9 mouse cellular contexts compared by ENCODE assay signal in the genomic region with DNA sequence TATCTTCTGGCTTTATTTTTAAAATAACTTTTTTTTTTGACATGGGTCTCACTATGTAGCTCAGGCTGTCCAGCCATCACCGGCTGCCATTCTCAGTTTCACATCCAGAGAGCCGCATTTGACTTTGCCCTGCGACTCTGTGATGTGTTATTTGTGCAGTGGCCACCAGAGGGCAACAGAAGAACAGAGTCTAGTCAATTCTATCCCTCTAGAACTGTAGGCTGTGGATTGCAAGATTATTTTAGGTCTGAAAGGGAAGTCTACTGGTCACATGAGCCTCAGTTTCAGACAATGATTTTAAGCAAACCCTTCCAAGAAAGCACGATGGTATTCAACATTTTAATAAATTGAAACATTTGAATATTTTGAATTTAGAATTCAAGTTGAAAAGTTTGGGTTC.
DNase-seq lines count a peak whose midpoint lies in the region; ATAC-seq and TF ChIP-seq lines count a peak whose summit lies in the region.
"Had no signal": no experiment of that assay in that cellular context is flagged by ENCODE, and none has a peak within 500 bp of the region (broad histone marks: within the 10 kb centered on the region; RNA-seq: fewer than 3 reads in every experiment).

No protein-coding gene starts in this region.

- TF ChIP-seq CTCF in E14TG2a.4 (conservative IDR thresholded peaks at IDR 0.05; ENCODE audit: low read length), result peak; percentile 76
- peak; percentile 22; the same call in 1 of the 2 replicates for TF ChIP-seq CTCF in bone marrow macrophage, adult 2 months (IDR thresholded peaks at IDR 0.05; ENCODE audit: low read depth, low read length)
- TF ChIP-seq CTCF in embryonic fibroblast, embryonic 13.5 days (IDR thresholded peaks at IDR 0.05; ENCODE audit: borderline replicate concordance, insufficient read depth, low read length), result peak; percentile 31; the same call in 1 of the 2 replicates
- peak; percentile 63 for TF ChIP-seq CTCF in lung, adult 2 months (IDR thresholded peaks at IDR 0.05; ENCODE audit: insufficient read depth, low read length)

- H3K4me3 ChIP-seq in E14TG2a.4 (replicated peaks; ENCODE audit: low read length), result no peak overlapping the region
- H3K4me3 ChIP-seq in bone marrow macrophage, adult 2 months (ENCODE audit: insufficient read depth, low read length), result no peak overlapping the region
- H3K4me3 ChIP-seq in embryonic fibroblast, embryonic 13.5 days (ENCODE audit: insufficient read depth, low read length), result no peak overlapping the region
- H3K4me3 ChIP-seq in heart, embryonic 12.5 days, result no peak overlapping the region
- no peak overlapping the region for H3K4me3 ChIP-seq in lung, adult 2 months (replicated peaks; ENCODE audit: extremely low read depth, low read depth, low read length)
- H3K4me3 ChIP-seq: limb, embryonic 12.5 days had no signal

- TF ChIP-seq POLR2A in bone marrow macrophage, adult 2 months (IDR thresholded peaks at IDR 0.05; ENCODE audit: borderline replicate concordance, low read depth, low read length), result no peak
- no peak for TF ChIP-seq POLR2A in embryonic fibroblast, embryonic 13.5 days (IDR thresholded peaks at IDR 0.05; ENCODE audit: low read depth, low read length)
- TF ChIP-seq POLR2A in lung, adult 2 months (IDR thresholded peaks at IDR 0.05; ENCODE audit: borderline replicate concordance, extremely low read depth, low read depth, low read length), result no peak

- ATAC-seq in heart, embryonic 12.5 days (ENCODE audit: insufficient number of reproducible peaks, low FRiP score), result peak; percentile 54; the same call in 1 of the 2 replicates

- WGBS in heart, embryonic 12.5 days, result 7% methylated on average over 4 of the region's 4 CpGs
- 1% methylated on average over 4 of the region's 4 CpGs for WGBS in lung, adult 2 months

- H3K4me1 ChIP-seq in E14TG2a.4 (replicated peaks; ENCODE audit: low read depth, low read length), result peaks cover 8% of the 10 kb centered on the region; the same call in 1 of the 2 replicates
- peaks cover 4% of the 10 kb centered on the region for H3K4me1 ChIP-seq in bone marrow macrophage, adult 2 months (ENCODE audit: control insufficient read depth, insufficient read depth, low read length)
- H3K4me1 ChIP-seq in embryonic fibroblast, embryonic 13.5 days (ENCODE audit: control insufficient read depth, insufficient read depth, low read length), result no peaks in the 10 kb centered on the region
- H3K4me1 ChIP-seq in heart, embryonic 12.5 days (replicated peaks), result no peaks in the 10 kb centered on the region
- H3K4me1 ChIP-seq in lung, adult 2 months (ENCODE audit: control insufficient read depth, insufficient read depth, low read length), result no peaks in the 10 kb centered on the region
- H3K4me1 ChIP-seq: limb, embryonic 12.5 days had no signal

- no peaks in the 10 kb centered on the region for H3K27me3 ChIP-seq in E14TG2a.4 (ENCODE audit: insufficient read depth, low read length)
- H3K27me3 ChIP-seq in heart, embryonic 12.5 days (replicated peaks), result no peaks in the 10 kb centered on the region
- H3K27me3 ChIP-seq: limb, embryonic 12.5 days had no signal

- no peak overlapping the region for H3K27ac ChIP-seq in bone marrow macrophage, adult 2 months (ENCODE audit: insufficient read depth, low read depth, low read length)
- H3K27ac ChIP-seq in embryonic fibroblast, embryonic 13.5 days (ENCODE audit: insufficient read depth, low read length), result no peak overlapping the region
- no peak overlapping the region for H3K27ac ChIP-seq in heart, embryonic 12.5 days (ENCODE audit: poor library complexity, severe bottlenecking)
- H3K27ac ChIP-seq: limb, embryonic 12.5 days had no signal

- no peaks in the 10 kb centered on the region for H3K36me3 ChIP-seq in E14TG2a.4 (ENCODE audit: insufficient read depth, low read length)
- H3K36me3 ChIP-seq in heart, embryonic 12.5 days, result no peaks in the 10 kb centered on the region
- H3K36me3 ChIP-seq: limb, embryonic 12.5 days had no signal

- no peak overlapping the region for H3K4me2 ChIP-seq in heart, embryonic 12.5 days
- H3K4me2 ChIP-seq: limb, embryonic 12.5 days had no signal

- H3K9me3 ChIP-seq in E14TG2a.4 (ENCODE audit: low read length), result peaks cover 9% of the 10 kb centered on the region; the same call in 1 of the 2 replicates
- H3K9me3 ChIP-seq in heart, embryonic 12.5 days (replicated peaks), result no peaks in the 10 kb centered on the region
- H3K9me3 ChIP-seq: limb, embryonic 12.5 days had no signal

- DNase-seq in layer of hippocampus, adult 11-12 months (ENCODE audit: low spot score), result peak; percentile 92
- peak; percentile 74 for DNase-seq in lung, adult 2 months
- peak; percentile 50 for DNase-seq in ovary, adult 18-20 months (ENCODE audit: low spot score)
- peak; percentile 27 to 31 for DNase-seq in thymus, adult 18-20 months

- no peak overlapping the region for H3K9ac ChIP-seq in heart, embryonic 12.5 days
- H3K9ac ChIP-seq: limb, embryonic 12.5 days had no signal

Comparison
In these comparisons a context has a peak if more than half of its experiments do, and no peak if none do; other contexts are left out.
1. CTCF ChIP-seq: peak in every context shown above with its lines; median percentile 76 in E14TG2a.4; 63 in lung, adult 2 months; 31 in embryonic fibroblast, embryonic 13.5 days; 22 in bone marrow macrophage, adult 2 months.
2. DNase-seq: peak in every context shown above with its lines; median percentile 92 in layer of hippocampus, adult 11-12 months; 74 in lung, adult 2 months; 50 in ovary, adult 18-20 months; 29 in thymus, adult 18-20 months.